In the genomic region with DNA sequence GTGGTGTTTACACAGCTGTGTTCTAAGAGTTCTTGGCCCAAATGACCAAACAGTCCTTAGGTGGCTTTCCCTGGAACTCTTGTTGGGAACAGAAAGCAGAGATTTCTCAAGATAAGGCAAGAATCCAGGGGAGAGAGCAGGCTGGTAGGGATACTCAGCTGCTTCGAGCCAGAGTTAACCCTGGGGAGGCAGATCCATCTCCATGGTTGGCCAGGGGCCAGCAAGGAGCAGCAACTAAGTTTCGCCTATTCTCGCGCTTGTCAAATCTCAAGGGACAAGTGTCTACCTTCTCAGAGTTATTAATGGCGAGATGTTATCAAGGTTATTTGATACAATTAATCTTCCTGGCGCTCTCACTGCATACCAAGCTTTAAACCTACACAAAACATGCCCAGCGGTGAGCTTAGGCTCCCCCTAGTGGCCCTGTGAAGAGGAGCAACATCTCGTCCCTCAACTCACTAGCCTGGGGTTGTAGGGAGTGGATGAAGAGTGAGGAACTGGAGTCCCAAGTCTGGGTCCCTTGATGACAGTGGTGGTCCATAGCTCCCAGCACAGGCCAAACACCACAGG, we compare ENCODE assay signal across 9 mouse cellular contexts. TPM values are rescaled to one million over a fixed set of nuclear protein-coding genes. Genes with fewer than 3 reads are reported as not detected.
DNase-seq lines count a peak whose midpoint lies in the region; ATAC-seq lines count a peak whose summit lies in the region.
"Had no signal": no experiment of that assay in that cellular context is flagged by ENCODE, and none has a peak within 500 bp of the region (broad histone marks: within the 10 kb centered on the region; RNA-seq: fewer than 3 reads in every experiment).

No protein-coding gene starts in this region.

- H3K4me3 ChIP-seq in liver, embryonic 13.5 days (replicated peaks), result no peak overlapping the region
- H3K4me3 ChIP-seq: hindbrain, embryonic 15.5 days had no signal

- no peaks in the 10 kb centered on the region for H3K9me3 ChIP-seq in liver, embryonic 13.5 days (replicated peaks)
- H3K9me3 ChIP-seq: hindbrain, embryonic 15.5 days had no signal

- no peak overlapping the region for H3K9ac ChIP-seq in liver, embryonic 13.5 days
- H3K9ac ChIP-seq: hindbrain, embryonic 15.5 days had no signal

- intact Hi-C loops in heart, postnatal 36 days (cut with DNase I), result no loop called here
- intact Hi-C loops in gastrocnemius, postnatal 14 days (cut with DNase I; ENCODE audit: low total_unique reads), result no loop called here

- H3K4me2 ChIP-seq in liver, embryonic 13.5 days, result no peak overlapping the region
- H3K4me2 ChIP-seq: hindbrain, embryonic 15.5 days had no signal

- peak; percentile 47; the same call in 1 of the 2 replicates for ATAC-seq in liver, embryonic 13.5 days (ENCODE audit: low read depth)

- no peaks in the 10 kb centered on the region for H3K4me1 ChIP-seq in liver, embryonic 13.5 days (replicated peaks)

- no peaks in the 10 kb centered on the region for H3K27me3 ChIP-seq in liver, embryonic 13.5 days
- H3K27me3 ChIP-seq: hindbrain, embryonic 15.5 days had no signal

- peak; percentile 39 for DNase-seq in ovary, postnatal 36 days (ENCODE audit: low spot score)
- DNase-seq in ovary, adult 18-20 months (ENCODE audit: low spot score), result no peak
- peak; percentile 94 for DNase-seq in adipocyte (ENCODE audit: low spot score)
- DNase-seq in embryo, embryonic 10.5 days (ENCODE audit: low spot score), result peak; percentile 77
- peak; percentile 37 to 49 for DNase-seq in heart, postnatal 36 days
- DNase-seq in liver, embryonic 13.5 days, result peak; percentile 19
- DNase-seq in retina, postnatal 7 days (ENCODE audit: low read depth, low spot score), result peak; percentile 61
- no peak for DNase-seq in gastrocnemius, postnatal 14 days

- 34% methylated on average over 8 of the region's 8 CpGs for WGBS in liver, embryonic 13.5 days (ENCODE audit: insufficient replicate concordance)

- 0 out of 2 replicates have a peak, but pooled peaks cover 3% of the 10 kb centered on the region for H3K36me3 ChIP-seq in liver, embryonic 13.5 days

- no peak overlapping the region for H3K27ac ChIP-seq in liver, embryonic 13.5 days
- H3K27ac ChIP-seq: hindbrain, embryonic 15.5 days had no signal

RNA-seq across cellular contexts. Expression of gene Slc35e4, which starts 6.9 kb away (rescaled TPM):
- 1 to 10 TPM; 5.3 to 5.5 TPM for total RNA-seq in heart, postnatal 36 days (2021)
- polyA plus RNA-seq in liver, embryonic 13.5 days (2015; fragmentation: Nextera tagmentation; extraction: Ambion mirVana), result 0.45 and 0.68 TPM in 2 replicates
- 10 to 100 TPM; 17.4 to 20.3 TPM for total RNA-seq in gastrocnemius, postnatal 14 days (2021)

RNA-seq across cellular contexts. Expression of gene Tcn2, which starts 10.6 kb away (rescaled TPM):
- total RNA-seq in heart, postnatal 36 days (2021), result 10 to 100 TPM; 43.7 to 52.1 TPM
- 14.8 and 15.9 TPM in 2 replicates for polyA plus RNA-seq in liver, embryonic 13.5 days (2015; fragmentation: Nextera tagmentation; extraction: Ambion mirVana)
- 10 to 100 TPM; 18.8 to 22.8 TPM for total RNA-seq in gastrocnemius, postnatal 14 days (2021)

RNA-seq across cellular contexts. Expression of gene Dusp18, which starts 26.3 kb away (rescaled TPM):
- 10 to 100 TPM; 28.3 to 48.8 TPM for total RNA-seq in heart, postnatal 36 days (2021)
- polyA plus RNA-seq in liver, embryonic 13.5 days (2015; fragmentation: Nextera tagmentation; extraction: Ambion mirVana), result 0.43 and 0.48 TPM in 2 replicates
- 1 to 10 TPM; 2.7 to 4.0 TPM for total RNA-seq in gastrocnemius, postnatal 14 days (2021)

RNA-seq across cellular contexts. Expression of gene 4921536K21Rik, which starts 26.5 kb away (rescaled TPM):
- under 1 TPM; 0.54 to 0.92 TPM for total RNA-seq in heart, postnatal 36 days (2021)
- polyA plus RNA-seq in liver, embryonic 13.5 days (2015; fragmentation: Nextera tagmentation; extraction: Ambion mirVana), result 0.03 TPM in 1 of 2 replicates, not detected in the other
- total RNA-seq in gastrocnemius, postnatal 14 days (2021), result under 1 TPM; 0.10 to 0.11 TPM

RNA-seq across cellular contexts. Expression of gene Pes1, which starts 42.4 kb away (rescaled TPM):
- total RNA-seq in heart, postnatal 36 days (2021), result 10 to 100 TPM; 27.9 to 29.2 TPM
- 60.0 and 69.4 TPM in 2 replicates for polyA plus RNA-seq in liver, embryonic 13.5 days (2015; fragmentation: Nextera tagmentation; extraction: Ambion mirVana)
- 10 to 100 TPM; 32.2 to 37.1 TPM for total RNA-seq in gastrocnemius, postnatal 14 days (2021)

Comparison
In these comparisons a context has a peak if more than half of its experiments do, and no peak if none do; other contexts are left out.
1. DNase-seq: peak in ovary, postnatal 36 days (single experiment), adipocyte (single experiment), embryo, embryonic 10.5 days (single experiment), heart, postnatal 36 days (2 of 2), liver, embryonic 13.5 days (single experiment) and retina, postnatal 7 days (single experiment); none in ovary, adult 18-20 months (single experiment) and gastrocnemius, postnatal 14 days (single experiment).
2. RNA of gene Dusp18, which starts 26.3 kb away (total RNA-seq): 28.3 to 48.8 TPM in heart, postnatal 36 days; 2.7 to 4.0 TPM in gastrocnemius, postnatal 14 days; every median in the first group is over 4 times any median in the second.